Mouse (Mus musculus): ENCODE results near the gene Acp1.

Gene Acp1

GRCm38 (mm10) chr12:30911261-30912047 is at the start of gene Acp1, which contains the start of gene Sh3yl1:
Gene Acp1 (minus strand): TSS chr12:30911589.
Gene Sh3yl1 (plus strand): TSS chr12:30911668.
- peak; percentile 97 for DNase-seq

- no peak for DNase-seq
Measured at GRCm38 (mm10) chr12:30944197-30944596, 32.8 kb upstream of the Acp1 start.

- no peak for DNase-seq
Measured at GRCm38 (mm10) chr12:30943057-30943986, 31.9 kb upstream of the Acp1 start.

- DNase-seq: no peak
Measured at GRCm38 (mm10) chr12:30936899-30937298, 25.5 kb upstream of the Acp1 start.

- no peak for DNase-seq
Measured at GRCm38 (mm10) chr12:30933299-30933698, 21.9 kb upstream of the Acp1 start.

- no peak for DNase-seq
Measured at GRCm38 (mm10) chr12:30928182-30928581, 16.8 kb upstream of the Acp1 start.

GRCm38 (mm10) chr12:30922401-30922800 is 11.0 kb upstream of the Acp1 start:
- DNase-seq: no peak

- DNase-seq: no peak
Measured at GRCm38 (mm10) chr12:30912840-30913239, 1.5 kb upstream of the Acp1 start.

GRCm38 (mm10) chr12:30912048-30912381 is 626 bp upstream of the Acp1 start:
- DNase-seq: peak; percentile 37

GRCm38 (mm10) chr12:30910860-30911259 is 529 bp downstream of the Acp1 start:
- no peak for DNase-seq

GRCm38 (mm10) chr12:30909881-30910280 is 1.5 kb downstream of the Acp1 start:
- DNase-seq: no peak

- DNase-seq: no peak
Measured at GRCm38 (mm10) chr12:30908658-30909057, 2.7 kb downstream of the Acp1 start.

- DNase-seq: no peak
Measured at GRCm38 (mm10) chr12:30897039-30897438, 14.3 kb downstream of the Acp1 start.

GRCm38 (mm10) chr12:30891438-30891837 is 20.0 kb downstream of the Acp1 start:
- no peak for DNase-seq

- DNase-seq: peak; percentile 12
Measured at GRCm38 (mm10) chr12:30890067-30890466, 21.3 kb downstream of the Acp1 start.

- no peak for DNase-seq
Measured at GRCm38 (mm10) chr12:30888003-30888402, 23.4 kb downstream of the Acp1 start.

GRCm38 (mm10) chr12:30885891-30886290 is 25.5 kb downstream of the Acp1 start:
- DNase-seq: no peak

- DNase-seq: no peak
Measured at GRCm38 (mm10) chr12:30884622-30885230, 26.7 kb downstream of the Acp1 start.

GRCm38 (mm10) chr12:30883986-30884621 is 27.3 kb downstream of the Acp1 start, which contains the start of gene Alkal2:
Gene Alkal2 (plus strand): TSS chr12:30884322.
- DNase-seq: no peak

- no peak for DNase-seq
Measured at GRCm38 (mm10) chr12:30883592-30883985, 27.8 kb downstream of the Acp1 start.

- DNase-seq: no peak
Measured at GRCm38 (mm10) chr12:30879447-30879846, 31.9 kb downstream of the Acp1 start.

- DNase-seq: no peak
Measured at GRCm38 (mm10) chr12:30865781-30866180, 45.6 kb downstream of the Acp1 start.

- no peak for DNase-seq
Measured at GRCm38 (mm10) chr12:30864347-30864746, 47.0 kb downstream of the Acp1 start.

All from thymus, postnatal 25 days (tissue).